ENCODE assay signal across 8 mouse cellular contexts in genomic region chr1:86528571-86529180, GRCm38 (mm10). TPM values are rescaled to one million over a fixed set of nuclear protein-coding genes. Genes with fewer than 3 reads are reported as not detected.
DNase-seq lines count a peak whose midpoint lies in the region; TF ChIP-seq lines count a peak whose summit lies in the region.

No protein-coding gene starts in this region.

- TF ChIP-seq CTCF in lung, adult 2 months (IDR thresholded peaks at IDR 0.05; ENCODE audit: insufficient read depth, low read length): peak; percentile 13; the same call in 1 of the 2 replicates
- peak; percentile 14; the same call in 1 of the 2 replicates for TF ChIP-seq CTCF in small intestine, adult 2 months (IDR thresholded peaks at IDR 0.05; ENCODE audit: extremely low read depth, insufficient read length, insufficient replicate concordance, low read depth, low read length)

- H3K4me3 ChIP-seq in lung, adult 2 months (replicated peaks; ENCODE audit: extremely low read depth, low read depth, low read length): peak overlapping the region; percentile 87
- peak overlapping the region; percentile 90 for H3K4me3 ChIP-seq in small intestine, adult 2 months (ENCODE audit: low read depth, low read length)

- peak; percentile 41 to 48 for DNase-seq in spleen, adult 18-20 months
- no peak for DNase-seq in spleen, adult 12 weeks (ENCODE audit: low spot score)
- peak; percentile 89 for DNase-seq in cerebellum, adult 9-10 months
- peak; percentile 48 for DNase-seq in heart, adult 8-10 months (ENCODE audit: low spot score)
- peak; percentile 85 for DNase-seq in kidney, adult 9 months
- peak; percentile 59 for DNase-seq in lung, adult 2 months
- no peak for DNase-seq in retina, embryonic 14.5 days (ENCODE audit: low spot score)

- TF ChIP-seq POLR2A in lung, adult 2 months (IDR thresholded peaks at IDR 0.05; ENCODE audit: borderline replicate concordance, extremely low read depth, low read depth, low read length): no peak; the same call in 1 of the 2 replicates
- peak; percentile 13; the same call in 1 of the 2 replicates for TF ChIP-seq POLR2A in small intestine, adult 2 months (IDR thresholded peaks at IDR 0.05; ENCODE audit: low read depth, low read length)

- WGBS in lung, adult 2 months: under 1% methylated on average over 15 of the region's 15 CpGs
- under 1% methylated on average over 15 of the region's 15 CpGs for WGBS in small intestine, adult 2 months

- peak overlapping the region; percentile 77 for H3K27ac ChIP-seq in small intestine, adult 2 months (ENCODE audit: insufficient read depth, low read depth, low read length)

- peaks cover 15% of the 10 kb centered on the region for H3K4me1 ChIP-seq in lung, adult 2 months (ENCODE audit: control insufficient read depth, insufficient read depth, low read length)
- peaks cover 22% of the 10 kb centered on the region for H3K4me1 ChIP-seq in small intestine, adult 2 months (ENCODE audit: control insufficient read depth, insufficient read depth, insufficient read length, low read length)

- H3K36me3 ChIP-seq in small intestine, adult 2 months (ENCODE audit: control insufficient read depth, insufficient read depth, low read length): peaks cover 12% of the 10 kb centered on the region

- no peaks in the 10 kb centered on the region for H3K27me3 ChIP-seq in small intestine, adult 2 months (ENCODE audit: control insufficient read depth, insufficient read depth, low read length)

RNA-seq across cellular contexts. Expression of gene Ptma, which starts 2.1 kb away (rescaled TPM):
- 100 to 1,000 TPM; 183 to 230 (median 211) TPM for total RNA-seq in heart, adult 8-10 months (2022)
- polyA plus RNA-seq in lung, adult 2 months (2012; rRNA removed): 751 and 980 TPM in 2 replicates
- 212 and 749 TPM in 2 replicates for polyA plus RNA-seq in small intestine, adult 2 months (2012; rRNA removed)

RNA-seq across cellular contexts. Expression of gene Pde6d, which starts 53.8 kb away (rescaled TPM):
- total RNA-seq in heart, adult 8-10 months (2022): 10 to 100 TPM; 38.9 to 47.2 (median 44.3) TPM
- 15.8 and 20.8 TPM in 2 replicates for polyA plus RNA-seq in lung, adult 2 months (2012; rRNA removed)
- 4.0 and 9.7 TPM in 2 replicates for polyA plus RNA-seq in small intestine, adult 2 months (2012; rRNA removed)

RNA-seq across cellular contexts. Expression of gene Cops7b, which starts 54.0 kb away (rescaled TPM):
- 10 to 100 TPM in 3 of 4 experiments, 1 to 10 TPM in 1; 9.4 to 11.0 (median 10.6) TPM for total RNA-seq in heart, adult 8-10 months (2022)
- polyA plus RNA-seq in lung, adult 2 months (2012; rRNA removed): 23.2 and 30.2 TPM in 2 replicates
- 10.7 and 18.4 TPM in 2 replicates for polyA plus RNA-seq in small intestine, adult 2 months (2012; rRNA removed)

Comparison
In these comparisons a context has a peak if more than half of its experiments do, and no peak if none do; other contexts are left out.
1. DNase-seq: peak in spleen, adult 18-20 months (2 of 2), cerebellum, adult 9-10 months (single experiment), heart, adult 8-10 months (single experiment), kidney, adult 9 months (single experiment) and lung, adult 2 months (single experiment); none in spleen, adult 12 weeks (single experiment) and retina, embryonic 14.5 days (single experiment).